In genomic region chr7:113164719-113165118, GRCm38 (mm10) we compare ENCODE assay signal across 15 mouse cellular contexts. TPM values are rescaled to one million over a fixed set of nuclear protein-coding genes. Genes with fewer than 3 reads are reported as not detected.
DNase-seq lines count a peak whose midpoint lies in the region; ATAC-seq and TF ChIP-seq lines count a peak whose summit lies in the region.
"Had no signal": no experiment of that assay in that cellular context is flagged by ENCODE, and none has a peak within 500 bp of the region (broad histone marks: within the 10 kb centered on the region; RNA-seq: fewer than 3 reads in every experiment).

No protein-coding gene starts in this region.

- no peak overlapping the region for H3K4me3 ChIP-seq in limb, embryonic 14.5 days (replicated peaks; ENCODE audit: low read length)
- H3K4me3 ChIP-seq in limb, embryonic 10.5 days: no peak overlapping the region
- H3K4me3 ChIP-seq: hindbrain, embryonic 10.5 days; neural tube, embryonic 12.5 days; stomach, embryonic 15.5 days had no signal

- DNase-seq in heart, adult 8-10 months (ENCODE audit: low spot score): peak; percentile 54
- DNase-seq in heart, postnatal 4 days: no peak
- peak; percentile 23 for DNase-seq in limb, embryonic 14.5 days (ENCODE audit: low spot score)
- DNase-seq in limb, embryonic 10.5 days (ENCODE audit: low spot score): no peak
- peak; percentile 92 for DNase-seq in brain, adult 2 months (ENCODE audit: low read depth, low spot score)
- peak; percentile 66 for DNase-seq in lung, postnatal 36 days
- DNase-seq in gastrocnemius, adult 8-10 months (ENCODE audit: low spot score in 2 of 2): no peak
- no peak for DNase-seq in urinary bladder, adult 2 months (ENCODE audit: low spot score)
- DNase-seq: cerebellum, adult 2 months; gastrocnemius, postnatal 14 days; midbrain, embryonic 14.5 days had no signal

- no peak overlapping the region for H3K9ac ChIP-seq in limb, embryonic 14.5 days (ENCODE audit: low read depth, low read length, severe bottlenecking)
- H3K9ac ChIP-seq: neural tube, embryonic 12.5 days; stomach, embryonic 15.5 days had no signal

- no peaks in the 10 kb centered on the region for H3K4me1 ChIP-seq in limb, embryonic 14.5 days (ENCODE audit: control insufficient read depth, insufficient read depth, low read length)
- H3K4me1 ChIP-seq in limb, embryonic 10.5 days: no peaks in the 10 kb centered on the region
- H3K4me1 ChIP-seq: hindbrain, embryonic 10.5 days; neural tube, embryonic 12.5 days; stomach, embryonic 15.5 days had no signal

- no peaks in the 10 kb centered on the region for H3K9me3 ChIP-seq in limb, embryonic 14.5 days (ENCODE audit: control insufficient read depth, low read length)
- no peaks in the 10 kb centered on the region for H3K9me3 ChIP-seq in limb, embryonic 10.5 days (replicated peaks)
- H3K9me3 ChIP-seq: hindbrain, embryonic 10.5 days; neural tube, embryonic 12.5 days; stomach, embryonic 15.5 days had no signal

- no peak for ATAC-seq in limb, embryonic 14.5 days (ENCODE audit: low FRiP score, low read depth)
- ATAC-seq: intestine, postnatal 0 days had no signal

- H3K4me2 ChIP-seq in limb, embryonic 14.5 days (replicated peaks; ENCODE audit: low read depth, low read length, severe bottlenecking): no peak overlapping the region
- H3K4me2 ChIP-seq: neural tube, embryonic 12.5 days; stomach, embryonic 15.5 days had no signal

- WGBS in limb, embryonic 14.5 days: 70% methylated on average over 4 of the region's 4 CpGs
- WGBS in limb, embryonic 10.5 days: 77% methylated on average over 4 of the region's 4 CpGs

- no peak overlapping the region for H3K27ac ChIP-seq in limb, embryonic 14.5 days (replicated peaks; ENCODE audit: low read depth, low read length)
- no peak overlapping the region for H3K27ac ChIP-seq in limb, embryonic 10.5 days
- H3K27ac ChIP-seq: hindbrain, embryonic 10.5 days; neural tube, embryonic 12.5 days; stomach, embryonic 15.5 days had no signal

- H3K36me3 ChIP-seq in limb, embryonic 14.5 days (ENCODE audit: control insufficient read depth, insufficient read depth, low read length): no peaks in the 10 kb centered on the region
- no peaks in the 10 kb centered on the region for H3K36me3 ChIP-seq in limb, embryonic 10.5 days
- H3K36me3 ChIP-seq: hindbrain, embryonic 10.5 days; neural tube, embryonic 12.5 days; stomach, embryonic 15.5 days had no signal

- H3K27me3 ChIP-seq in limb, embryonic 14.5 days (ENCODE audit: control insufficient read depth, insufficient read depth, low read length): no peaks in the 10 kb centered on the region
- no peaks in the 10 kb centered on the region for H3K27me3 ChIP-seq in limb, embryonic 10.5 days (ENCODE audit: low read depth, poor library complexity, severe bottlenecking)
- H3K27me3 ChIP-seq: neural tube, embryonic 12.5 days; stomach, embryonic 15.5 days had no signal

- TF ChIP-seq POLR2A in limb, embryonic 14.5 days (IDR thresholded peaks at IDR 0.05; ENCODE audit: borderline replicate concordance, extremely low read depth, insufficient read depth, insufficient read length): no peak

RNA-seq across cellular contexts. Expression of gene Arntl, which starts 42.5 kb away (rescaled TPM):
- total RNA-seq in heart, adult 8-10 months (2022): 1 to 10 TPM; 2.6 to 8.9 (median 3.5) TPM
- 10 to 100 TPM in 1 of 2 experiments, 1 to 10 TPM in 1; 9.6 to 10.0 TPM for total RNA-seq in heart, postnatal 4 days (2021)
- polyA plus RNA-seq in limb, embryonic 14.5 days (2012; rRNA removed): 5.7 and 6.8 TPM in 2 replicates
- polyA plus RNA-seq in limb, embryonic 14.5 days (2014; fragmentation: Nextera tagmentation; extraction: Ambion mirVana): 5.6 and 6.7 TPM in 2 replicates
- 8.0 and 9.6 TPM in 2 replicates for polyA plus RNA-seq in limb, embryonic 10.5 days (2016; fragmentation: Nextera tagmentation; extraction: Ambion mirVana)
- 10 to 100 TPM in 3 of 4 experiments, 1 to 10 TPM in 1; 8.4 to 19.5 (median 11.2) TPM for total RNA-seq in gastrocnemius, adult 8-10 months (2022)
- polyA plus RNA-seq in urinary bladder, adult 2 months (2012; rRNA removed): 2.7 and 3.1 TPM in 2 replicates

Comparison
In these comparisons a context has a peak if more than half of its experiments do, and no peak if none do; other contexts are left out.
1. DNase-seq: peak in heart, adult 8-10 months (single experiment), limb, embryonic 14.5 days (single experiment), brain, adult 2 months (single experiment) and lung, postnatal 36 days (single experiment); none in heart, postnatal 4 days (single experiment), limb, embryonic 10.5 days (single experiment), gastrocnemius, adult 8-10 months (0 of 2) and urinary bladder, adult 2 months (single experiment).